In genomic region chr1:180976110-180976679, GRCm38 (mm10) we compare ENCODE assay signal across 9 mouse cellular contexts. TPM values are rescaled to one million over a fixed set of nuclear protein-coding genes. Genes with fewer than 3 reads are reported as not detected.
DNase-seq lines count a peak whose midpoint lies in the region; ATAC-seq and TF ChIP-seq lines count a peak whose summit lies in the region.
"Had no signal": no experiment of that assay in that cellular context is flagged by ENCODE, and none has a peak within 500 bp of the region (broad histone marks: within the 10 kb centered on the region; RNA-seq: fewer than 3 reads in every experiment).

No protein-coding gene starts in this region.

- no peak overlapping the region for H3K27ac ChIP-seq in liver, adult 2 months (replicated peaks; ENCODE audit: insufficient read depth, low read depth, low read length)
- no peak overlapping the region for H3K27ac ChIP-seq in liver, embryonic 12.5 days
- no peak overlapping the region for H3K27ac ChIP-seq in forebrain, embryonic 16.5 days (ENCODE audit: low read length)
- H3K27ac ChIP-seq: hindbrain, embryonic 15.5 days had no signal

- H3K4me2 ChIP-seq in liver, embryonic 12.5 days, result no peak overlapping the region
- H3K4me2 ChIP-seq in forebrain, embryonic 16.5 days (ENCODE audit: low read length), result no peak overlapping the region
- H3K4me2 ChIP-seq: hindbrain, embryonic 15.5 days had no signal

- H3K9me3 ChIP-seq in liver, embryonic 12.5 days (replicated peaks), result no peaks in the 10 kb centered on the region
- H3K9me3 ChIP-seq in forebrain, embryonic 16.5 days (ENCODE audit: control insufficient read depth, low read length), result no peaks in the 10 kb centered on the region
- H3K9me3 ChIP-seq: hindbrain, embryonic 15.5 days had no signal

- H3K27me3 ChIP-seq in liver, adult 2 months (ENCODE audit: control insufficient read depth, insufficient read depth, low read length), result no peaks in the 10 kb centered on the region
- H3K27me3 ChIP-seq in liver, embryonic 12.5 days (replicated peaks), result peaks cover 12% of the 10 kb centered on the region; the same call in 1 of the 2 replicates
- no peaks in the 10 kb centered on the region for H3K27me3 ChIP-seq in forebrain, embryonic 16.5 days (replicated peaks; ENCODE audit: control insufficient read depth, insufficient read depth, low read length)
- H3K27me3 ChIP-seq: hindbrain, embryonic 15.5 days had no signal

- peak; percentile 55 for DNase-seq in adrenal gland, adult 2 months
- no peak for DNase-seq in adrenal gland, postnatal 4 days (ENCODE audit: low spot score in 2 of 2)
- DNase-seq in liver, adult 2 months (ENCODE audit: extremely low read depth, low read depth, low spot score), result peak; percentile 52
- peak; percentile 55 for DNase-seq in embryo, embryonic 10.5 days (ENCODE audit: low spot score)
- DNase-seq in right cerebral cortex, postnatal 25 days, result no peak

- TF ChIP-seq CTCF in liver, adult 2 months (IDR thresholded peaks at IDR 0.05; ENCODE audit: low read depth, low read length), result peak; percentile 95

- H3K79me2 ChIP-seq in liver, adult 2 months (ENCODE audit: control insufficient read depth, insufficient read depth, low read length), result no peaks in the 10 kb centered on the region

- WGBS in liver, adult 2 months, result 53% methylated on average over 4 of the region's 4 CpGs
- WGBS in liver, embryonic 12.5 days (ENCODE audit: insufficient replicate concordance), result 52% methylated on average over 4 of the region's 4 CpGs
- WGBS in forebrain, embryonic 16.5 days, result 70% methylated on average over 4 of the region's 4 CpGs

- no peak for ATAC-seq in liver, embryonic 12.5 days
- peak; percentile 65 for ATAC-seq in megakaryocyte progenitor cell, adult 5-6 weeks (replicated peaks; ENCODE audit: poor library complexity)
- no peak for ATAC-seq in forebrain, embryonic 16.5 days

- no peak overlapping the region for H3K9ac ChIP-seq in liver, adult 2 months (ENCODE audit: low read depth, low read length)
- H3K9ac ChIP-seq in liver, embryonic 12.5 days, result no peak overlapping the region
- H3K9ac ChIP-seq in forebrain, embryonic 16.5 days (replicated peaks; ENCODE audit: low read depth, low read length), result no peak overlapping the region
- H3K9ac ChIP-seq: hindbrain, embryonic 15.5 days had no signal

- H3K36me3 ChIP-seq in liver, adult 2 months (ENCODE audit: control insufficient read depth, insufficient read depth, low read length), result 0 out of 2 replicates have a peak, but pooled peaks cover 2% of the 10 kb centered on the region
- H3K36me3 ChIP-seq in liver, embryonic 12.5 days, result peaks cover 18% of the 10 kb centered on the region
- no peaks in the 10 kb centered on the region for H3K36me3 ChIP-seq in forebrain, embryonic 16.5 days (ENCODE audit: control insufficient read depth, insufficient read depth)
- H3K36me3 ChIP-seq: hindbrain, embryonic 15.5 days had no signal

- peaks cover 6% of the 10 kb centered on the region for H3K4me1 ChIP-seq in liver, adult 2 months (ENCODE audit: control insufficient read depth, insufficient read depth, low read length)
- H3K4me1 ChIP-seq in liver, embryonic 12.5 days, result peaks cover 18% of the 10 kb centered on the region
- H3K4me1 ChIP-seq in forebrain, embryonic 16.5 days (replicated peaks; ENCODE audit: control insufficient read depth, insufficient read depth, low read length), result no peaks in the 10 kb centered on the region
- H3K4me1 ChIP-seq: hindbrain, embryonic 15.5 days had no signal

- no peak overlapping the region for H3K4me3 ChIP-seq in liver, adult 2 months (ENCODE audit: insufficient read depth, low read depth, low read length)
- no peak overlapping the region for H3K4me3 ChIP-seq in liver, embryonic 12.5 days
- no peak overlapping the region for H3K4me3 ChIP-seq in forebrain, embryonic 16.5 days (replicated peaks; ENCODE audit: low read length)
- H3K4me3 ChIP-seq: hindbrain, embryonic 15.5 days had no signal

- TF ChIP-seq POLR2A in liver, adult 2 months (IDR thresholded peaks at IDR 0.05; ENCODE audit: extremely low read depth, insufficient read depth, low read length), result no peak

RNA-seq across cellular contexts. Expression of gene Tmem63a, which starts 34.1 kb away (rescaled TPM):
- 10 to 100 TPM; 52.8 to 66.0 TPM for total RNA-seq in adrenal gland, adult 2 months (2021)
- 135 and 238 TPM in 2 replicates for polyA plus RNA-seq in adrenal gland, adult 2 months (2012; rRNA removed)
- 10 to 100 TPM; 32.2 to 33.0 TPM for total RNA-seq in adrenal gland, postnatal 4 days (2021)
- total RNA-seq in liver, adult 2 months (2014; rRNA removed), result 9.5 and 12.8 TPM in 2 replicates
- polyA plus RNA-seq in liver, adult 2 months (2012; rRNA removed), result 14.6 and 15.8 TPM in 2 replicates
- 6.5 and 6.6 TPM in 2 replicates for polyA plus RNA-seq in liver, embryonic 12.5 days (2016; fragmentation: Nextera tagmentation; extraction: Ambion mirVana)
- total RNA-seq in megakaryocyte progenitor cell, adult 5-6 weeks (2015), result 15.0 and 15.6 TPM in 2 replicates
- total RNA-seq in megakaryocyte progenitor cell, adult 5-6 weeks (2017), result 16.5 and 16.8 TPM in 2 replicates
- 1.3 and 2.0 TPM in 2 replicates for polyA plus RNA-seq in forebrain, embryonic 16.5 days (2015; fragmentation: Nextera tagmentation; extraction: Ambion mirVana)

RNA-seq across cellular contexts. Expression of gene Lefty1, which starts 41.4 kb away (rescaled TPM):
- total RNA-seq in adrenal gland, adult 2 months (2021), result 10 to 100 TPM in 1 of 2 experiments, 1 to 10 TPM in 1; 2.0 to 11.3 TPM
- polyA plus RNA-seq in adrenal gland, adult 2 months (2012; rRNA removed), result 34.2 and 35.6 TPM in 2 replicates
- total RNA-seq in adrenal gland, postnatal 4 days (2021), result 1 to 10 TPM; 1.4 to 2.7 TPM
- total RNA-seq in liver, adult 2 months (2014; rRNA removed), result 1.8 and 1.9 TPM in 2 replicates
- polyA plus RNA-seq in liver, adult 2 months (2012; rRNA removed), result 1.4 TPM in 2 replicates
- 4.7 and 7.1 TPM in 2 replicates for polyA plus RNA-seq in liver, embryonic 12.5 days (2016; fragmentation: Nextera tagmentation; extraction: Ambion mirVana)
- total RNA-seq in megakaryocyte progenitor cell, adult 5-6 weeks (2015), result 0.90 and 1.7 TPM in 2 replicates
- 0.27 TPM in 1 of 2 replicates, not detected in the other for total RNA-seq in megakaryocyte progenitor cell, adult 5-6 weeks (2017)
- 0.30 and 0.39 TPM in 2 replicates for polyA plus RNA-seq in forebrain, embryonic 16.5 days (2015; fragmentation: Nextera tagmentation; extraction: Ambion mirVana)

RNA-seq across cellular contexts. Expression of gene Ephx1, which starts 44.5 kb away (rescaled TPM):
- 100 to 1,000 TPM; 209 to 314 TPM for total RNA-seq in adrenal gland, adult 2 months (2021)
- 112 and 140 TPM in 2 replicates for polyA plus RNA-seq in adrenal gland, adult 2 months (2012; rRNA removed)
- 10 to 100 TPM; 85.8 to 86.5 TPM for total RNA-seq in adrenal gland, postnatal 4 days (2021)
- 220 and 428 TPM in 2 replicates for total RNA-seq in liver, adult 2 months (2014; rRNA removed)
- 287 and 304 TPM in 2 replicates for polyA plus RNA-seq in liver, adult 2 months (2012; rRNA removed)
- 2.1 and 2.2 TPM in 2 replicates for polyA plus RNA-seq in liver, embryonic 12.5 days (2016; fragmentation: Nextera tagmentation; extraction: Ambion mirVana)
- 0.68 and 2.0 TPM in 2 replicates for total RNA-seq in megakaryocyte progenitor cell, adult 5-6 weeks (2015)
- total RNA-seq in megakaryocyte progenitor cell, adult 5-6 weeks (2017), result 0.88 and 1.1 TPM in 2 replicates
- 5.5 and 6.6 TPM in 2 replicates for polyA plus RNA-seq in forebrain, embryonic 16.5 days (2015; fragmentation: Nextera tagmentation; extraction: Ambion mirVana)

Comparison
In these comparisons a context has a peak if more than half of its experiments do, and no peak if none do; other contexts are left out.
1. DNase-seq: peak in adrenal gland, adult 2 months (single experiment), liver, adult 2 months (single experiment) and embryo, embryonic 10.5 days (single experiment); none in adrenal gland, postnatal 4 days (0 of 2) and right cerebral cortex, postnatal 25 days (single experiment).
2. RNA of gene Ephx1, which starts 44.5 kb away (total RNA-seq): 209 to 314 TPM in adrenal gland, adult 2 months, 220 to 428 TPM in liver, adult 2 months and 85.8 to 86.5 TPM in adrenal gland, postnatal 4 days; 0.68 to 2.0 TPM in megakaryocyte progenitor cell, adult 5-6 weeks; every median in the first group is over 10 times any median in the second.